Mouse (Mus musculus) lung, adult 2 months (tissue): ENCODE data around the gene Erbin.

Experiments used
- CTCF ChIP-seq: fragments of 200-500 bp; IDR thresholded peaks from 2 replicates; pipeline ENCODE4 v1.5.1; 2011; ENCODE audit warnings: mild to moderate bottlenecking, low read length, control low read depth; ENCODE audit not compliant: insufficient read depth
- POLR2A ChIP-seq: fragments of 200-500 bp; IDR thresholded peaks from 2 replicates; pipeline ENCODE4 v1.6.1; 2011; ENCODE audit warnings: low read depth, mild to moderate bottlenecking, control low read depth, low read length, borderline replicate concordance; ENCODE audit errors: extremely low read depth

DNA sequence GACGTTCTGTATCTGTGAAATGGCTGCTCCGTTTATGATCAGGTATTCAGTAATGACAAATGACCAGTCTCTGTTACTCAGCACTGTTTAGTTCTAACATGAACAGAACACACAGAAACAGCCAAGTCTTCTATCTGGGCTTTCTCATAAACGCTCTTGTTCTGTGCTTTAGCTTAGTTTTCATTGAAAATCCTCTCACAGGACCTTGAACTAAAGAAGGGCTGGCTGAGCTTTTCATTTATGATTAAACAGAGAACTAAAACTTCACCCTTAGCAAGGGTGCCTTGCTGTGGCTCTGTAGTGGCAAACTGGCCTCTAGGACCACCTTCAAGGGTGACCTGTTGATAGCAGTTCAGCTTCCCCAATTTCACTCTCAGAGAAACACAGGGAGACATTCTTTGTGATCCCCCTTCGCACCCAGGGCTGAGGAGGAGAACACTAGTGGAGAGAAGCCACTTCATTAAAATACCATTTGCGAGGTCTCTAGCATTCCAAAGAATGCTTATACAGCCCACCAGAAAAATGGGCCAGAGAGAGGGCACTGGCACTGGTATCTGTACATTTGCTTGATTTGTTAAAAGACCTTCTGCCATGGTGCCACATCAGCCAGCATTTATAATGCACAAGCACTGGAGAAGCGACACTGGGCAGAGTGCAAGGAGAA is 3.2 kb upstream of the Erbin start:
- no peak for TF ChIP-seq CTCF
- no peak for TF ChIP-seq POLR2A
